Mouse (Mus musculus) monocyte, adult 5-6 weeks (primary cell): ENCODE data around the gene Gm21996. TPM values are rescaled to one million over a fixed set of nuclear protein-coding genes. Genes with fewer than 3 reads are reported as not detected.
"Not testable (repeated sequence)": the region's sequence is repeated elsewhere in the genome, so short reads cannot be mapped to it uniquely, and the experiment has no call there.

Source experiments
- ATAC-seq: fragments of 153-309, 156-312 bp; replicated peaks from 2 replicates; pipeline ENCODE4 v1.8.0; 2017; ENCODE audit warnings: mild to moderate bottlenecking; ENCODE audit not compliant: low TSS enrichment, insufficient number of reproducible peaks, severe bottlenecking, poor library complexity, low FRiP score
- total RNA-seq: library from RNA; stranded (forward); fragments of 200-1000, 200-491, 200-594 nt; gene quantifications from 3 replicates; pipeline ENCODE4 v1.2.3, GENCODE M21; 2017

Gene Gm21996
- total RNA-seq = not detected in 3 replicates

DNA sequence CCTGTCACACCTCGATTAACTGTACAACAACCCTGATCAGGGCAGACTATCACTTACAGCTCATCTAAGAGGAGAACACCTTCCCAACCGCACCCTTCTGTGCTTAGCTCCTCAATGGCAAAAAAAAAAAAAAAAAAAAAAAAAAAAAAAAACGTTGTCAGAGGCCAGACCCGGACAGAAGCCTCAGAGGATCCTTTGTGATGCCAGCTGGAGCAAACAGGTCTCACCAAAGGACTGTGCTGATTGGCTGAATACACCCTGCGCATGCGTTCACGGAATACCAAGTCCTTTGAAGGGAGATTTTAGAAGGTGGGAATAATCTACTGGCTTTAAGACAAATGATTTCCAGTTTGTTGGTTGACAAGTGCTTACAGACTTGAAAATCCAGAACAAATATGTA, at the start of gene Gm21996:
Gene Gm21996, minus strand, starts transcription at position 101 of the 400 bp plus-strand sequence.
- not testable (repeated sequence) for ATAC-seq
